Mouse (Mus musculus) liver, embryonic 14.5 days (tissue): ENCODE measurements at regions not wholly inside any gene's neighbourhood (a gene's known extent, or its start where the extent isn't known, plus 50 kb on each side); places are given as distances from the start of the nearest gene placed in this dataset.

ENCODE experiments used
- CTCF ChIP-seq: IDR thresholded peaks from 2 replicates; pipeline ENCODE4 v1.5.1; 2016; ENCODE audit warnings: antibody characterized with exemption, low read depth, control low read depth
- EP300 ChIP-seq: IDR thresholded peaks from 2 replicates; pipeline ENCODE4 v1.6.1; 2016; ENCODE audit warnings: antibody characterized with exemption, low read depth

- no peak for TF ChIP-seq CTCF
- TF ChIP-seq EP300 = no peak
Observed at GRCm38 (mm10) chr2:173432886-173433624, 89.3 kb upstream of the 1700021F07Rik start.
